Mouse (Mus musculus) heart, embryonic 13.5 days (tissue): ENCODE measurements around the gene Olfr1349. TPM values are rescaled to one million over a fixed set of nuclear protein-coding genes. Genes with fewer than 3 reads are reported as not detected.

Experiments
- polyA plus RNA-seq: library from polyadenylated mRNA; unstranded; fragments of >200 nt; fragmentation: Nextera tagmentation; extraction: Ambion mirVana; gene quantifications from 2 replicates; pipeline ENCODE4 v1.2.1, GENCODE M21; 2015

Gene Olfr1349
- polyA plus RNA-seq, 1 experiment from 2014 or later = not detected

Other genes starting within 250 kb of the Olfr1349 start
- gene Zfp667, start 236.4 kb downstream of the Olfr1349 start, polyA plus RNA-seq = 3.6 and 4.2 TPM in 2 replicates
- gene Zfp583, start 191.7 kb downstream of the Olfr1349 start, polyA plus RNA-seq = 2.7 and 4.6 TPM in 2 replicates
- 1.0 and 1.2 TPM in 2 replicates for gene Gm3854, start 179.2 kb downstream of the Olfr1349 start, polyA plus RNA-seq
- 1.1 TPM in 2 replicates for gene Zfp78, start 159.7 kb downstream of the Olfr1349 start, polyA plus RNA-seq
- gene Zfp28, start 139.7 kb downstream of the Olfr1349 start, polyA plus RNA-seq = 7.0 and 7.4 TPM in 2 replicates
- gene Smim17, start 124.2 kb downstream of the Olfr1349 start, polyA plus RNA-seq = not detected in 2 replicates
- not detected in 2 replicates for gene Gm20715, start 112.7 kb downstream of the Olfr1349 start, polyA plus RNA-seq
- not detected in 2 replicates for gene Olfr1344, start 84.3 kb downstream of the Olfr1349 start, polyA plus RNA-seq
- gene Olfr1336, start 66.8 kb downstream of the Olfr1349 start, polyA plus RNA-seq = not detected in 2 replicates
- not detected in 2 replicates for gene Olfr1346, start 55.8 kb downstream of the Olfr1349 start, polyA plus RNA-seq
- not detected in 2 replicates for gene Olfr5, start 36.0 kb downstream of the Olfr1349 start, polyA plus RNA-seq
- not detected in 2 replicates for gene Olfr1347, start 23.2 kb downstream of the Olfr1349 start, polyA plus RNA-seq
- not detected in 2 replicates for gene Olfr1348, start 14.2 kb downstream of the Olfr1349 start, polyA plus RNA-seq
- gene Olfr1350, start 41.9 kb upstream of the Olfr1349 start, polyA plus RNA-seq = not detected in 2 replicates
- 8.3 and 9.0 TPM in 2 replicates for gene Zim1, start 173.5 kb upstream of the Olfr1349 start, polyA plus RNA-seq
- gene Peg3, start 207.5 kb upstream of the Olfr1349 start, polyA plus RNA-seq = 92.0 and 106 TPM in 2 replicates
- gene Usp29, start 207.6 kb upstream of the Olfr1349 start, polyA plus RNA-seq = 7.4 and 7.8 TPM in 2 replicates